Mouse (Mus musculus): ENCODE data around the gene Fbrs. TPM values are rescaled to one million over a fixed set of nuclear protein-coding genes. Genes with fewer than 3 reads are reported as not detected.
"Not testable (repeated sequence)": the region's sequence is repeated elsewhere in the genome, so short reads cannot be mapped to it uniquely, and the experiment has no call there.

The Fbrs gene
- total RNA-seq, 2 experiments from 2014 or later, result 15.8 to 16.8 TPM

GRCm38 (mm10) chr7:127476336-127476735, 2.7 kb upstream of the Fbrs start:
- no peak for DNase-seq

- DNase-seq, result no peak
These were observed 2.1 kb upstream of the Fbrs start for GRCm38 (mm10) chr7:127476855-127477254.

- DNase-seq, result peak; percentile 100
These were observed 1.0 kb upstream of the Fbrs start for GRCm38 (mm10) chr7:127477687-127478634.

- DNase-seq, result no peak
These were observed 573 bp downstream of the Fbrs start for GRCm38 (mm10) chr7:127479318-127480225.

- no peak for DNase-seq
These were observed 1.3 kb downstream of the Fbrs start for GRCm38 (mm10) chr7:127480321-127480720.

- DNase-seq, result no peak
These were observed 6.4 kb downstream of the Fbrs start for GRCm38 (mm10) chr7:127485416-127485815.

GRCm38 (mm10) chr7:127488364-127488763, 9.4 kb downstream of the Fbrs start:
- not testable (repeated sequence) for DNase-seq

GRCm38 (mm10) chr7:127489982-127490381, 11.0 kb downstream of the Fbrs start:
- DNase-seq, result no peak

GRCm38 (mm10) chr7:127491846-127492245, 12.8 kb downstream of the Fbrs start:
- no peak for DNase-seq

- DNase-seq, result no peak
These were observed 15.6 kb downstream of the Fbrs start for GRCm38 (mm10) chr7:127494648-127495047.

GRCm38 (mm10) chr7:127497382-127497781, 18.4 kb downstream of the Fbrs start:
- no peak for DNase-seq

GRCm38 (mm10) chr7:127498407-127498806, 19.4 kb downstream of the Fbrs start:
- no peak for DNase-seq

GRCm38 (mm10) chr7:127508291-127508690, 29.3 kb downstream of the Fbrs start:
- no peak for DNase-seq

GRCm38 (mm10) chr7:127509830-127510229, 30.8 kb downstream of the Fbrs start:
- DNase-seq, result not testable (repeated sequence)

- peak; percentile 12 for DNase-seq
These were observed 32.2 kb downstream of the Fbrs start for GRCm38 (mm10) chr7:127511241-127511640.

GRCm38 (mm10) chr7:127511808-127512230, 32.8 kb downstream of the Fbrs start, which contains the start of gene Srcap:
TSS of gene Srcap (plus strand) at chr7:127511983.
- peak; percentile 96 for DNase-seq

- DNase-seq, result peak; percentile 93
These were observed 33.4 kb downstream of the Fbrs start for GRCm38 (mm10) chr7:127512231-127513015.

- peak; percentile 9 for DNase-seq
These were observed 34.0 kb downstream of the Fbrs start for GRCm38 (mm10) chr7:127513016-127513390.

GRCm38 (mm10) chr7:127513781-127514180, 34.8 kb downstream of the Fbrs start:
- no peak for DNase-seq

GRCm38 (mm10) chr7:127515846-127516245, 36.8 kb downstream of the Fbrs start:
- peak; percentile 15 for DNase-seq

- DNase-seq, result no peak
These were observed 37.3 kb downstream of the Fbrs start for GRCm38 (mm10) chr7:127516344-127516743.

- DNase-seq, result no peak
These were observed 40.3 kb downstream of the Fbrs start, which contains the start of gene Gm42715 for GRCm38 (mm10) chr7:127519284-127519683. TSS of gene Gm42715 (plus strand) at chr7:127519584.

Data from gastrocnemius, postnatal 25 days (tissue).